Mouse (Mus musculus): ENCODE measurements around the gene Trim58. TPM values are rescaled to one million over a fixed set of nuclear protein-coding genes. Genes with fewer than 3 reads are reported as not detected.

Gene Trim58
- not detected in 2 replicates for polyA plus RNA-seq (2014; fragmentation: Nextera tagmentation; extraction: Ambion mirVana)

GRCm38 (mm10) chr11:58640272-58640867, at the start of gene Trim58:
TSS of gene Trim58 (plus strand) at chr11:58640465.
- Histone ChIP-seq H3K9me3 (replicated peaks; ENCODE audit: control insufficient read depth, low read length) (no peaks in the 10 kb centered on the region), H3K27me3 (replicated peaks; ENCODE audit: control insufficient read depth, insufficient read depth, low read length) (peaks cover 9% of the 10 kb centered on the region; the same call in 1 of the 2 replicates), H3K9ac (ENCODE audit: low read length) (peak within 1 kb of the TSS; percentile 58), H3K4me3 (ENCODE audit: low read depth, low read length) (peak within 1 kb of the TSS; percentile 35), H3K4me1 (ENCODE audit: control insufficient read depth, insufficient read depth, low read length) (peaks cover 5% of the 10 kb centered on the region; the same call in 1 of the 2 replicates), H3K27ac (ENCODE audit: low read depth, low read length) (no peak within 1 kb of the TSS), H3K4me2 (ENCODE audit: low read length) (peak within 1 kb of the TSS; percentile 81), H3K36me3 (ENCODE audit: control insufficient read depth, insufficient read depth, low read length) (no peaks in the 10 kb centered on the region)
- 3% methylated on average over 34 of the region's 34 CpGs for WGBS
- 0 out of 2 replicates have a peak, but pooled peaks have one; percentile 23 for ATAC-seq
- peak; percentile 31 for DNase-seq (ENCODE audit: low spot score)

- no peak for DNase-seq (ENCODE audit: low spot score)
- no peak for ATAC-seq
- Histone ChIP-seq H3K4me3 (ENCODE audit: low read depth, low read length) (no peak within 1 kb of the TSS), H3K4me2 (ENCODE audit: low read length) (no peak within 1 kb of the TSS), H3K9ac (ENCODE audit: low read length) (no peak within 1 kb of the TSS), H3K27me3 (replicated peaks; ENCODE audit: control insufficient read depth, insufficient read depth, low read length) (no peaks in the 10 kb centered on the region), H3K4me1 (ENCODE audit: control insufficient read depth, insufficient read depth, low read length) (no peaks in the 10 kb centered on the region), H3K9me3 (replicated peaks; ENCODE audit: control insufficient read depth, low read length) (no peaks in the 10 kb centered on the region), H3K36me3 (ENCODE audit: control insufficient read depth, insufficient read depth, low read length) (no peaks in the 10 kb centered on the region), H3K27ac (ENCODE audit: low read depth, low read length) (no peak within 1 kb of the TSS)
- WGBS, result 85% methylated on average over 6 of the region's 6 CpGs
Observed at GRCm38 (mm10) chr11:58594814-58595213, 45.5 kb upstream of the Trim58 start, which contains the start of gene Olfr324. TSS of gene Olfr324 (plus strand) at chr11:58595114.

- Histone ChIP-seq H3K27me3 (replicated peaks; ENCODE audit: control insufficient read depth, insufficient read depth, low read length) (no peaks in the 10 kb centered on the region), H3K9ac (ENCODE audit: low read length) (no peak overlapping the region), H3K27ac (ENCODE audit: low read depth, low read length) (no peak overlapping the region), H3K4me3 (ENCODE audit: low read depth, low read length) (no peak overlapping the region), H3K4me1 (ENCODE audit: control insufficient read depth, insufficient read depth, low read length) (no peaks in the 10 kb centered on the region), H3K4me2 (ENCODE audit: low read length) (no peak overlapping the region), H3K9me3 (replicated peaks; ENCODE audit: control insufficient read depth, low read length) (no peaks in the 10 kb centered on the region), H3K36me3 (ENCODE audit: control insufficient read depth, insufficient read depth, low read length) (no peaks in the 10 kb centered on the region)
- no peak for ATAC-seq
- WGBS, result 89% methylated on average over 13 of the region's 13 CpGs
- DNase-seq (ENCODE audit: low spot score), result no peak
Observed at GRCm38 (mm10) chr11:58597837-58598236, 42.4 kb upstream of the Trim58 start.

GRCm38 (mm10) chr11:58602062-58602461, 38.2 kb upstream of the Trim58 start:
- H3K9ac ChIP-seq (ENCODE audit: low read length), result no peak overlapping the region
- H3K27ac ChIP-seq (ENCODE audit: low read depth, low read length), result no peak overlapping the region
- H3K9me3 ChIP-seq (replicated peaks; ENCODE audit: control insufficient read depth, low read length), result no peaks in the 10 kb centered on the region
- H3K4me3 ChIP-seq (ENCODE audit: low read depth, low read length), result no peak overlapping the region
- no peaks in the 10 kb centered on the region for H3K36me3 ChIP-seq (ENCODE audit: control insufficient read depth, insufficient read depth, low read length)
- no peak overlapping the region for H3K4me2 ChIP-seq (ENCODE audit: low read length)
- DNase-seq (ENCODE audit: low spot score) (no peak), ATAC-seq (no peak)
- H3K4me1 ChIP-seq (ENCODE audit: control insufficient read depth, insufficient read depth, low read length), result no peaks in the 10 kb centered on the region
- no peaks in the 10 kb centered on the region for H3K27me3 ChIP-seq (replicated peaks; ENCODE audit: control insufficient read depth, insufficient read depth, low read length)

GRCm38 (mm10) chr11:58602800-58603560, 37.3 kb upstream of the Trim58 start:
- ATAC-seq (no peak), DNase-seq (ENCODE audit: low spot score) (no peak)
- Histone ChIP-seq H3K4me1 (ENCODE audit: control insufficient read depth, insufficient read depth, low read length) (no peaks in the 10 kb centered on the region), H3K4me3 (ENCODE audit: low read depth, low read length) (no peak overlapping the region), H3K4me2 (ENCODE audit: low read length) (no peak overlapping the region), H3K36me3 (ENCODE audit: control insufficient read depth, insufficient read depth, low read length) (no peaks in the 10 kb centered on the region), H3K9ac (ENCODE audit: low read length) (no peak overlapping the region), H3K27me3 (replicated peaks; ENCODE audit: control insufficient read depth, insufficient read depth, low read length) (no peaks in the 10 kb centered on the region), H3K9me3 (replicated peaks; ENCODE audit: control insufficient read depth, low read length) (no peaks in the 10 kb centered on the region), H3K27ac (ENCODE audit: low read depth, low read length) (no peak overlapping the region)
- 90% methylated on average over 6 of the region's 6 CpGs for WGBS

GRCm38 (mm10) chr11:58604688-58605087, 35.6 kb upstream of the Trim58 start:
- H3K4me2 ChIP-seq (ENCODE audit: low read length), result no peak overlapping the region
- no peak overlapping the region for H3K27ac ChIP-seq (ENCODE audit: low read depth, low read length)
- DNase-seq (ENCODE audit: low spot score), result no peak
- H3K4me3 ChIP-seq (ENCODE audit: low read depth, low read length), result no peak overlapping the region
- H3K9ac ChIP-seq (ENCODE audit: low read length), result no peak overlapping the region
- H3K36me3 ChIP-seq (ENCODE audit: control insufficient read depth, insufficient read depth, low read length), result no peaks in the 10 kb centered on the region
- H3K27me3 ChIP-seq (replicated peaks; ENCODE audit: control insufficient read depth, insufficient read depth, low read length), result no peaks in the 10 kb centered on the region
- no peak for ATAC-seq
- H3K4me1 ChIP-seq (ENCODE audit: control insufficient read depth, insufficient read depth, low read length), result no peaks in the 10 kb centered on the region
- H3K9me3 ChIP-seq (replicated peaks; ENCODE audit: control insufficient read depth, low read length), result no peaks in the 10 kb centered on the region
- 74% methylated on average over 2 of the region's 2 CpGs for WGBS

- WGBS, result 89% methylated on average over 3 of the region's 3 CpGs
- H3K9me3 ChIP-seq (replicated peaks; ENCODE audit: control insufficient read depth, low read length), result no peaks in the 10 kb centered on the region
- H3K9ac ChIP-seq (ENCODE audit: low read length), result no peak overlapping the region
- no peak overlapping the region for H3K27ac ChIP-seq (ENCODE audit: low read depth, low read length)
- no peaks in the 10 kb centered on the region for H3K36me3 ChIP-seq (ENCODE audit: control insufficient read depth, insufficient read depth, low read length)
- ATAC-seq, result no peak
- no peak overlapping the region for H3K4me3 ChIP-seq (ENCODE audit: low read depth, low read length)
- no peak for DNase-seq (ENCODE audit: low spot score)
- H3K27me3 ChIP-seq (replicated peaks; ENCODE audit: control insufficient read depth, insufficient read depth, low read length), result no peaks in the 10 kb centered on the region
- H3K4me1 ChIP-seq (ENCODE audit: control insufficient read depth, insufficient read depth, low read length), result no peaks in the 10 kb centered on the region
- no peak overlapping the region for H3K4me2 ChIP-seq (ENCODE audit: low read length)
Observed at GRCm38 (mm10) chr11:58605228-58605627, 35.0 kb upstream of the Trim58 start.

- H3K4me3 ChIP-seq (ENCODE audit: low read depth, low read length), result no peak overlapping the region
- no peak overlapping the region for H3K9ac ChIP-seq (ENCODE audit: low read length)
- 87% methylated on average over 12 of the region's 12 CpGs for WGBS
- no peaks in the 10 kb centered on the region for H3K4me1 ChIP-seq (ENCODE audit: control insufficient read depth, insufficient read depth, low read length)
- no peaks in the 10 kb centered on the region for H3K27me3 ChIP-seq (replicated peaks; ENCODE audit: control insufficient read depth, insufficient read depth, low read length)
- ATAC-seq (no peak), DNase-seq (ENCODE audit: low spot score) (no peak)
- H3K27ac ChIP-seq (ENCODE audit: low read depth, low read length), result no peak overlapping the region
- no peak overlapping the region for H3K4me2 ChIP-seq (ENCODE audit: low read length)
- H3K36me3 ChIP-seq (ENCODE audit: control insufficient read depth, insufficient read depth, low read length), result no peaks in the 10 kb centered on the region
- no peaks in the 10 kb centered on the region for H3K9me3 ChIP-seq (replicated peaks; ENCODE audit: control insufficient read depth, low read length)
Observed at GRCm38 (mm10) chr11:58606177-58606919, 33.9 kb upstream of the Trim58 start.

All from forebrain, embryonic 14.5 days (tissue).